Mouse (Mus musculus) CH12.LX (cell line): ENCODE results near the gene Acss1. TPM values are rescaled to one million over a fixed set of nuclear protein-coding genes. Genes with fewer than 3 reads are reported as not detected.

Experiments
- DNase-seq: peaks from one replicate; pipeline ENCODE4 v3.0.0-alpha.2; 2013; ENCODE audit errors: extremely low read depth
- H3K27ac ChIP-seq: 2 replicates; pipeline ENCODE4 v1.5.1; 2012; ENCODE audit warnings: low read depth, mild to moderate bottlenecking, control low read depth, moderate library complexity; ENCODE audit not compliant: insufficient read depth
- H3K27me3 ChIP-seq: replicated peaks from 2 replicates; pipeline ENCODE3; 2012; ENCODE audit warnings: inconsistent platforms
- H3K36me3 ChIP-seq, 2 experiments: replicated peaks in 1 of 2; 2 replicates each; pipeline versions ENCODE3 to v1.6.1; 2012; ENCODE audit warnings: inconsistent platforms in 1 of 2, low read length in 1 of 2, mild to moderate bottlenecking in 1 of 2, mixed read lengths in 1 of 2, moderate library complexity in 1 of 2; ENCODE audit not compliant: control insufficient read depth in 1 of 2, insufficient read depth in 1 of 2
- H3K4me1 ChIP-seq, 2 experiments: 2 replicates each; pipeline ENCODE4 v1.6.1; 2012; ENCODE audit warnings: inconsistent platforms in 1 of 2, moderate library complexity in 1 of 2; ENCODE audit not compliant: insufficient read depth in 2 of 2, control insufficient read depth in 1 of 2
- H3K4me2 ChIP-seq: 2 replicates; pipeline ENCODE4 v1.6.1; 2012; ENCODE audit warnings: low read depth, mild to moderate bottlenecking, control low read depth; ENCODE audit not compliant: poor library complexity, insufficient read depth, severe bottlenecking
- H3K4me3 ChIP-seq, 3 experiments: fragments of 150-350 bp in 1 of 3; sonication (generic) in 1 of 3; replicated peaks in 1 of 3; 2 replicates each; pipeline versions ENCODE3 to v1.5.1; 2011 to 2012; ENCODE audit warnings: low read depth in 2 of 3, low read length in 2 of 3, mild to moderate bottlenecking in 2 of 3, moderate library complexity in 2 of 3, control low read depth in 1 of 3, improper control_type of control experiment in 1 of 3, inconsistent platforms in 1 of 3, mixed read lengths in 1 of 3; ENCODE audit not compliant: poor library complexity in 1 of 3
- H3K79me2 ChIP-seq: replicated peaks from 2 replicates; pipeline ENCODE4 v1.6.1; 2012; ENCODE audit warnings: mild to moderate bottlenecking, moderate library complexity; ENCODE audit not compliant: control insufficient read depth, poor library complexity, insufficient read depth, severe bottlenecking; ENCODE audit errors: extremely low read depth
- H3K9ac ChIP-seq: 2 replicates; pipeline ENCODE4 v1.6.1; 2012; ENCODE audit warnings: low read depth, mild to moderate bottlenecking, control low read depth, moderate library complexity; ENCODE audit not compliant: insufficient read depth
- H3K9me3 ChIP-seq: replicated peaks from 2 replicates; pipeline ENCODE3; 2012; ENCODE audit warnings: low read length, inconsistent platforms, mixed read lengths
- CHD1 ChIP-seq: IDR thresholded peaks from 2 replicates; pipeline ENCODE4 v1.6.1; 2012; ENCODE audit warnings: low read depth, low read length, improper control_type of control experiment, inconsistent platforms
- E2F4 ChIP-seq: IDR thresholded peaks from 2 replicates; pipeline ENCODE4 v1.6.1; 2011; ENCODE audit warnings: low read depth, low read length, improper control_type of control experiment; ENCODE audit not compliant: insufficient replicate concordance
- EP300 ChIP-seq: IDR thresholded peaks from 2 replicates; pipeline ENCODE4 v1.6.1; 2011; ENCODE audit warnings: low read length, improper control_type of control experiment
- ETS1 ChIP-seq: conservative IDR thresholded peaks from 2 replicates; pipeline ENCODE4 v1.6.1; 2012; ENCODE audit warnings: low read depth, mild to moderate bottlenecking, inconsistent platforms, low read length, improper control_type of control experiment, moderate library complexity
- GABPA ChIP-seq: IDR thresholded peaks from 2 replicates; pipeline ENCODE4 v1.6.1; 2012; ENCODE audit warnings: low read depth, low read length, improper control_type of control experiment, inconsistent platforms; ENCODE audit not compliant: insufficient replicate concordance
- HCFC1 ChIP-seq: IDR thresholded peaks from 2 replicates; pipeline ENCODE4 v1.6.1; 2012; ENCODE audit warnings: low read depth, mild to moderate bottlenecking, inconsistent platforms, low read length, improper control_type of control experiment
- KAT2A ChIP-seq: IDR thresholded peaks from 2 replicates; pipeline ENCODE4 v1.6.1; 2012; ENCODE audit warnings: low read length, improper control_type of control experiment, inconsistent platforms; ENCODE audit not compliant: insufficient replicate concordance
- MAFK ChIP-seq: IDR thresholded peaks from 2 replicates; pipeline ENCODE4 v1.6.1; 2011; ENCODE audit warnings: low read length, improper control_type of control experiment; ENCODE audit not compliant: insufficient replicate concordance
- MAX ChIP-seq: IDR thresholded peaks from 2 replicates; pipeline ENCODE4 v1.6.1; 2011; ENCODE audit warnings: low read length, improper control_type of control experiment
- MAZ ChIP-seq: IDR thresholded peaks from 2 replicates; pipeline ENCODE4 v1.6.1; 2012; ENCODE audit warnings: low read depth, mild to moderate bottlenecking, inconsistent platforms, low read length, improper control_type of control experiment, moderate library complexity
- MXI1 ChIP-seq: IDR thresholded peaks from 2 replicates; pipeline ENCODE4 v1.6.1; 2011; ENCODE audit warnings: mild to moderate bottlenecking, low read depth, low read length, improper control_type of control experiment
- NRF1 ChIP-seq: IDR thresholded peaks from 2 replicates; pipeline ENCODE4 v1.6.1; 2014; ENCODE audit warnings: low read depth, mild to moderate bottlenecking, inconsistent platforms, low read length, improper control_type of control experiment, moderate library complexity
- PAX5 ChIP-seq: IDR thresholded peaks from 2 replicates; pipeline ENCODE4 v1.6.1; 2012; ENCODE audit warnings: low read length, inconsistent platforms, mixed read lengths
- POLR2AphosphoS2 ChIP-seq: IDR thresholded peaks from 2 replicates; pipeline ENCODE4 v1.6.1; 2011; ENCODE audit warnings: low read depth, low read length, improper control_type of control experiment
- RAD21 ChIP-seq: IDR thresholded peaks from 2 replicates; pipeline ENCODE4 v1.6.1; 2011; ENCODE audit warnings: low read depth, mild to moderate bottlenecking, low read length, improper control_type of control experiment, moderate library complexity
- RCOR1 ChIP-seq: conservative IDR thresholded peaks from 2 replicates; pipeline ENCODE4 v1.6.1; 2012; ENCODE audit warnings: low read depth, mild to moderate bottlenecking, inconsistent platforms, low read length, improper control_type of control experiment
- TBP ChIP-seq: conservative IDR thresholded peaks from 2 replicates; pipeline ENCODE4 v1.6.1; 2011; ENCODE audit warnings: low read depth, low read length, improper control_type of control experiment
- TCF12 ChIP-seq: IDR thresholded peaks from 2 replicates; pipeline ENCODE4 v1.6.1; 2014; ENCODE audit warnings: low read depth, mild to moderate bottlenecking, inconsistent platforms, low read length, improper control_type of control experiment
- UBTF ChIP-seq: IDR thresholded peaks from 2 replicates; pipeline ENCODE4 v1.6.1; 2012; ENCODE audit warnings: low read depth, mild to moderate bottlenecking, inconsistent platforms, low read length, improper control_type of control experiment, moderate library complexity
- USF1 ChIP-seq: IDR thresholded peaks from 2 replicates; pipeline ENCODE4 v1.6.1; 2014; ENCODE audit warnings: low read depth, mild to moderate bottlenecking, inconsistent platforms, low read length, improper control_type of control experiment
- USF2 ChIP-seq: conservative IDR thresholded peaks from 2 replicates; pipeline ENCODE4 v1.6.1; 2011; ENCODE audit warnings: low read depth, low read length, improper control_type of control experiment
- ZC3H11A ChIP-seq: IDR thresholded peaks from 2 replicates; pipeline ENCODE4 v1.6.1; 2012; ENCODE audit warnings: low read depth, mild to moderate bottlenecking, inconsistent platforms, low read length, improper control_type of control experiment
- ZKSCAN1 ChIP-seq: IDR thresholded peaks from 2 replicates; pipeline ENCODE4 v1.6.1; 2012; ENCODE audit warnings: low read depth, inconsistent platforms, low read length, improper control_type of control experiment, borderline replicate concordance
- ZMIZ1 ChIP-seq: IDR thresholded peaks from 2 replicates; pipeline ENCODE4 v1.6.1; 2012; ENCODE audit warnings: low read depth, mild to moderate bottlenecking, inconsistent platforms, low read length, improper control_type of control experiment
- ZNF384 ChIP-seq: IDR thresholded peaks from 2 replicates; pipeline ENCODE4 v1.6.1; 2012; ENCODE audit warnings: low read depth, low read length, improper control_type of control experiment, inconsistent platforms
- dilution Hi-C: fragments of 300-500 bp; cut with MboI; formaldehyde crosslinking; loops from 2 replicates; pipeline ENCODE4 v1.14.3; 2020; ENCODE audit warnings: low sequenced_read_pairs; ENCODE audit not compliant: extremely low pct_unique_long_range_greater_than_20kb, extremely low pct_ligation_motif_present
- in situ Hi-C: fragments of 300-500 bp; cut with MboI; formaldehyde crosslinking; loops from 3 replicates; pipeline ENCODE4 v1.14.3; 2019; ENCODE audit warnings: low sequenced_read_pairs, low pct_ligation_motif_present, low pct_unique_long_range_greater_than_20kb, mixed read lengths
- polyA plus RNA-seq: library from polyadenylated mRNA; unstranded; fragments of >175 nt; gene quantifications from 2 replicates; pipeline ENCODE4 v1.2.1, GENCODE M21; 2012; ENCODE audit warnings: low read depth; ENCODE audit not compliant: insufficient read length
- total RNA-seq, 2 experiments: library from RNA; depleted of rRNA; stranded (reverse); fragments of 300-350 nt in 1 of 2; fragments of >200 nt in 1 of 2; gene quantifications; 2 replicates each; pipeline ENCODE4 v1.2.3; 2012 to 2014

Gene Acss1
- total and polyA plus RNA-seq, 3 experiments = 0.39 to 1.7 (median 0.76) TPM

DNA sequence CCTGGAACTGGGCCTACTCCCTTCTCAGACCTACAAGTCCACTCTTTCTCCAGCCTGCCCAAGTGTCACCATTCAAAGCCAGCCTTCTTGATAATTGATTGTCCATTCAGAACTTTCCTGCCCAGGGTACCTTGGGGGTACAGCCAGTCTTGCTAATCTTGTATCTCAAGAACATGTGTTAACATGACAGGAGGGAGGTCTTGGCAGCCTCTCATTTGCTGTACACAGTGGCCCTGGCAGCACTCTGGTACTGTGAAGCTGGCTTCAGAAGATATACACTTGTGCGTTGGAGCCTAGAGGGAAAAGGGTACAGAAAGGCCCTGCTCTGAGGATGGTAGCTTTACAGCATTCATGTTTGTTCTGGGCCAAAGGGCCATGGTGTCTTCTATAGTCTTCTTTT, 92.0 kb downstream of the Acss1 start:
- no peak overlapping the region for H3K4me2 ChIP-seq
- H3K4me3 ChIP-seq = no peak overlapping the region
- H3K27me3 ChIP-seq = no peaks in the 10 kb centered on the region
- no peaks in the 10 kb centered on the region for H3K79me2 ChIP-seq
- H3K36me3 ChIP-seq = peaks cover 0 to 70% of the 10 kb centered on the region in 2 experiments
- H3K27ac ChIP-seq = no peak overlapping the region
- in situ Hi-C loops (no loop called here), dilution Hi-C loops (no loop called here)
- TF ChIP-seq PAX5 (no peak), TBP (no peak), TCF12 (no peak), NRF1 (no peak), HCFC1 (no peak), E2F4 (no peak), ZKSCAN1 (no peak), RCOR1 (no peak), GABPA (no peak), ZMIZ1 (no peak), CHD1 (no peak)
- DNase-seq = no peak
- H3K4me1 ChIP-seq = peaks cover 0 to 22% of the 10 kb centered on the region in 2 experiments; a peak in 2 of 4 replicates
- no peak overlapping the region for H3K9ac ChIP-seq
- no peaks in the 10 kb centered on the region for H3K9me3 ChIP-seq

GRCm38 (mm10) chr2:150572463-150572862, 95.8 kb downstream of the Acss1 start:
- H3K4me1 ChIP-seq = peaks cover 0 to 39% of the 10 kb centered on the region in 2 experiments; a peak in 2 of 4 replicates
- TF ChIP-seq ZNF384 = no peak
- TF ChIP-seq MAFK = no peak
- no peak for TF ChIP-seq HCFC1
- no peak for TF ChIP-seq USF2
- no peak for TF ChIP-seq E2F4
- in situ Hi-C loops = loop anchor here (25.0 kb wide), 1 partner anchor 440 kb away; no protein-coding TSS in a partner anchor
- no peaks in the 10 kb centered on the region for H3K9me3 ChIP-seq
- no peak overlapping the region for H3K9ac ChIP-seq
- H3K79me2 ChIP-seq = no peaks in the 10 kb centered on the region
- peaks cover 0 to 36% of the 10 kb centered on the region in 2 experiments for H3K36me3 ChIP-seq
- dilution Hi-C loops = no loop called here
- no peak overlapping the region for H3K27ac ChIP-seq
- H3K27me3 ChIP-seq = no peaks in the 10 kb centered on the region
- H3K4me3 ChIP-seq = no peak overlapping the region
- DNase-seq = no peak
- no peak overlapping the region for H3K4me2 ChIP-seq

DNA sequence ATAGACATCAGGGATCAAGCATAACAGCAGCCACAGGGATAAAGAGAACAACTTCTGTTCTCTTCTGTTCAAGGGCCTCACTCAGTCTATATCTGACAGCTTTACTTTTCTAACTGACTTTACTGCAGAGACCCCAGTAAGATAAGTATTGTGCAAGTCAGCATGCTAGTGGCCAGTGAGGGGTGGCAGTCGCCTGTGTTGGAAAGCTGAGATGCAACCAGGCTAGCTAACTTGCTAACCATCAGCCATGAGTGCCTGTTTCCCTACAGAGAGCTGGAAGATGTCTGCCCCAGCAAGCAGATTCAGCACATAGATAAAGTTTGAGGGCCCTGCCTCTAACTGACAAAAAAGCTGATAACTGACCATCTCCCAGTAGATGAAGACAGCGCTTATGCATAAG, 97.5 kb downstream of the Acss1 start:
- in situ Hi-C loops (loop anchor here (25.0 kb wide), 1 partner anchor 442 kb away; no protein-coding TSS in a partner anchor), dilution Hi-C loops (no loop called here)
- no peak for DNase-seq
- no peak for TF ChIP-seq UBTF
- no peak for TF ChIP-seq EP300
- no peak for TF ChIP-seq USF1
- TF ChIP-seq KAT2A = no peak
- no peak for TF ChIP-seq POLR2AphosphoS2
- no peak for TF ChIP-seq MAZ
- TF ChIP-seq GABPA = no peak
- TF ChIP-seq MAX = no peak
- no peak for TF ChIP-seq ZC3H11A
- no peak for TF ChIP-seq NRF1
- no peak for TF ChIP-seq TBP
- no peak for TF ChIP-seq MXI1
- no peak for TF ChIP-seq RAD21
- TF ChIP-seq CHD1 = no peak
- no peak for TF ChIP-seq ETS1
- Histone ChIP-seq H3K27me3 (no peaks in the 10 kb centered on the region), H3K9me3 (no peaks in the 10 kb centered on the region), H3K36me3 (peaks cover 0 to 22% of the 10 kb centered on the region in 2 experiments), H3K27ac (no peak overlapping the region), H3K4me1 (peaks cover 0 to 43% of the 10 kb centered on the region in 2 experiments; a peak in 2 of 4 replicates), H3K4me3 (peak overlapping the region; percentile 40 to 56 (median 42)), H3K9ac (peak overlapping the region; percentile 7; the same call in 1 of the 2 replicates), H3K79me2 (no peaks in the 10 kb centered on the region), H3K4me2 (peak overlapping the region; percentile 31)
